Mouse (Mus musculus): ENCODE data around the gene Mymx. TPM values are rescaled to one million over a fixed set of nuclear protein-coding genes. Genes with fewer than 3 reads are reported as not detected.

Gene Mymx
- 1.5 and 1.6 TPM in 2 replicates for polyA plus RNA-seq (2015; fragmentation: Nextera tagmentation; extraction: Ambion mirVana)

- Histone ChIP-seq H3K9ac (replicated peaks) (no peak within 1 kb of the TSS), H3K4me1 (peaks cover 14% of the 10 kb centered on the region), H3K4me3 (replicated peaks) (no peak within 1 kb of the TSS), H3K36me3 (no peaks in the 10 kb centered on the region), H3K27ac (replicated peaks) (no peak within 1 kb of the TSS), H3K4me2 (no peak within 1 kb of the TSS), H3K27me3 (replicated peaks) (peaks cover 30% of the 10 kb centered on the region), H3K9me3 (replicated peaks) (no peaks in the 10 kb centered on the region)
- WGBS, result 39% methylated on average over 6 of the region's 6 CpGs
- ATAC-seq (ENCODE audit: low FRiP score), result no peak
Observed at GRCm38 (mm10) chr17:45601877-45602304, at the start of gene Mymx. Gene Mymx, minus strand, starts transcription at chr17:45602102.

- Histone ChIP-seq H3K9me3 (replicated peaks) (no peaks in the 10 kb centered on the region), H3K4me3 (replicated peaks) (no peak overlapping the region), H3K27ac (replicated peaks) (no peak overlapping the region), H3K27me3 (replicated peaks) (no peaks in the 10 kb centered on the region), H3K4me2 (no peak overlapping the region), H3K9ac (replicated peaks) (no peak overlapping the region), H3K4me1 (0 out of 2 replicates have a peak, but pooled peaks cover 4% of the 10 kb centered on the region), H3K36me3 (no peaks in the 10 kb centered on the region)
- 98% methylated on average over 4 of the region's 4 CpGs for WGBS
- no peak for ATAC-seq (ENCODE audit: low FRiP score)
Observed at GRCm38 (mm10) chr17:45644185-45644584, 42.3 kb upstream of the Mymx start.

DNA sequence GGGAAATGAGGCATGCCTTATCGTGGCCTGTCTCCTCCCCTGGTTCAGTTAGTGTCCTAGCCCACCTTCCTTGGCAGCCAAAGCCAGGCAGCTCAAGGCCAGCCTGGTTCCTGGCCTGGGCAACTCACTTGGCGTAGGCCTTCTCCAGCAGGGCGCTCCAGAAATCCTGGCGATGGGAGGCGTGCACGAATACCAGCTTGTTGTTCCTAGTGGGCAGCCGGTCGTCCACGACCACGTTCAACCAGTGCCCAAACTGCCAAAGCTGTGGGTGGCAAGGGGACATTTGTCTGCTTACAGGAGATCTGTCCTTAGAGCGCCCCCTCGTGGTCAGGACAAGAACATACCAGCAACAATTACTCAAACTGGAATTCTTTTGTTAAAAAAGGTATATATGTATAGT lies 40.8 kb upstream of the Mymx start:
- H3K36me3 ChIP-seq, result no peaks in the 10 kb centered on the region
- no peak overlapping the region for H3K9ac ChIP-seq (replicated peaks)
- no peaks in the 10 kb centered on the region for H3K9me3 ChIP-seq (replicated peaks)
- H3K4me2 ChIP-seq, result no peak overlapping the region
- WGBS, result 26% methylated on average over 12 of the region's 12 CpGs
- H3K4me3 ChIP-seq (replicated peaks), result no peak overlapping the region
- 0 out of 2 replicates have a peak, but pooled peaks cover 4% of the 10 kb centered on the region for H3K4me1 ChIP-seq
- no peak for ATAC-seq (ENCODE audit: low FRiP score)
- no peaks in the 10 kb centered on the region for H3K27me3 ChIP-seq (replicated peaks)
- H3K27ac ChIP-seq (replicated peaks), result no peak overlapping the region

DNA sequence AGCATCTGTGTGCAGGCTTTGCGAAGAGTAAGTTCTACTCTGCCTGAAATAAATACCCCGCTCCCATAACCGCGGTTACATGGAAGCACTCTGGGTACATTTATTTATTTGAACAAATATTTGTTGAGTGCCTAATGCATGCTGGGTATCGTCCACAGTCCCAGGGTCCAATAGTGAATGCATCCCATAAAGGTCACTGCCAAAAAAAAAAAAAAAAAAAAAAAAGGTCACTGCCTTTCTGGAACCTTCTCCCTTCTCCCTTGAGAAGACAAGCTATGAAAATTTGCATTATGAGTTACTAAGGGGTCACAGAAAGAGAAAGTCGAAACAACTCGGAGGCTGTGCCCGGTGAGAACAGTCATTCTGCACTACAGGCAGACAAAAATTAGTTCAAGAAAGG lies 40.1 kb upstream of the Mymx start:
- no peaks in the 10 kb centered on the region for H3K36me3 ChIP-seq
- H3K4me2 ChIP-seq, result no peak overlapping the region
- no peaks in the 10 kb centered on the region for H3K9me3 ChIP-seq (replicated peaks)
- no peak overlapping the region for H3K27ac ChIP-seq (replicated peaks)
- H3K4me3 ChIP-seq (replicated peaks), result no peak overlapping the region
- ATAC-seq (ENCODE audit: low FRiP score), result no peak
- H3K9ac ChIP-seq (replicated peaks), result no peak overlapping the region
- 0 out of 2 replicates have a peak, but pooled peaks cover 4% of the 10 kb centered on the region for H3K4me1 ChIP-seq
- 91% methylated on average over 8 of the region's 8 CpGs for whole genome bisulfite sequencing
- H3K27me3 ChIP-seq (replicated peaks), result no peaks in the 10 kb centered on the region

DNA sequence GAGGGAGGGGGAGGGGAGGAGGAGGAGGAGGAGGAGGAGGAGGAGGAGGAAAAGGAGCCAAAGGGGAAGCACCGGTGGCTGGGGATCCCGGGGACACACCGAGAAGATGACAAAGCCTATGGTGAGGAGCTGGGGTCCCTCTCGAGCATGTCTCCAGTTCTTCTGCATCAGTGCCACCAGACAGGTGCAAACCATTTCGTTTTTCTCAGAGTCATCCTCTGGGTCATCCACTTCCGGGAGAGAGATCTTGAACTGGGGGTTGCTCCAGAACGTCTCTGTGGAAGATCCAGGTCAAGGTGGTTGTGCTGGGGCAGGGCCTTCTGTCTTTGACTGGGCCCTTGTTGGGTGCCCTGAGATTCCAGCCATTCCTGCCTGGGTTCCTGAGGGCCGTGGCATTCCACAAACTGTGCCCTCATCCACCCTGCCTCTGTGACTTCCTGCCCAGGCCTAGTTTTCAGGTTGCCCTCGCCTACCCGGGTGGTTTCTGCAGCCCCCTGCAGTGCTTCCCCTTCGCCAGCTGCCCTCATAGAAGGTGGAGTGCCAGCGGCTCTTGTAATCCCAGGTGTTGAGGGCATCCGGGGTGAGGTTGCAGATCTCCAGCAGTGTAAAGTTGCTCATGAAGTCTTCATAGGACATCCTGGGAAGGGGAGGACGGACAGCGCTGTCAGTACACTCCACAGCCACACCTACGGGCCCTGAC lies 36.8 kb upstream of the Mymx start:
- Histone ChIP-seq H3K4me2 (no peak overlapping the region), H3K36me3 (no peaks in the 10 kb centered on the region), H3K27me3 (replicated peaks) (no peaks in the 10 kb centered on the region), H3K9me3 (replicated peaks) (no peaks in the 10 kb centered on the region), H3K4me3 (replicated peaks) (no peak overlapping the region), H3K4me1 (0 out of 2 replicates have a peak, but pooled peaks cover 4% of the 10 kb centered on the region), H3K9ac (replicated peaks) (no peak overlapping the region), H3K27ac (replicated peaks) (no peak overlapping the region)
- no peak for ATAC-seq (ENCODE audit: low FRiP score)
- WGBS, result 78% methylated on average over 16 of the region's 16 CpGs

- Histone ChIP-seq H3K9me3 (replicated peaks) (no peaks in the 10 kb centered on the region), H3K9ac (replicated peaks) (no peak overlapping the region), H3K27ac (replicated peaks) (no peak overlapping the region), H3K4me2 (no peak overlapping the region), H3K36me3 (no peaks in the 10 kb centered on the region), H3K4me1 (peaks cover 12% of the 10 kb centered on the region), H3K27me3 (replicated peaks) (no peaks in the 10 kb centered on the region; the same call in 1 of the 2 replicates), H3K4me3 (replicated peaks) (no peak overlapping the region)
- 88% methylated on average over 5 of the region's 5 CpGs for WGBS
- ATAC-seq (ENCODE audit: low FRiP score), result no peak
Observed at GRCm38 (mm10) chr17:45634033-45634432, 32.1 kb upstream of the Mymx start.

DNA sequence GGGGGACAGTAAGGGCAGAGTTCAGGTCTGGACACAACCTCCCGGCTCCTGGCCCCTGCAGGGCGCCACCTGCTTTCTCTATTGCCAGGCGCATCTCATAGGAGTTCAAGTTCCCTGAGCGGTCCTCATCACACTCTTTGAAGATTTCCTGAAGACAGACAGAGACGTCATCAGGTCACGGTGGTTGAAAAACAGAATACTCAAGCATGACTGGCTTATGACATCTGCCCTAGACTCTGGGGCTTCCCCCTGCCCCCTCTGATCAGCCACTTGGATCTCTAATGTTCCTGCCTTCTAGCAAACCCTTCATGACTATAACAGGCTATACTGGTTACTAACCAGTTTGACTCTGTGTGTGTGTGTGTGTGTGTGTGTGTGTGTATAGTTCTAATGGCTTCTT lies 30.0 kb upstream of the Mymx start:
- ATAC-seq (ENCODE audit: low FRiP score), result no peak
- Histone ChIP-seq H3K4me2 (no peak overlapping the region), H3K9me3 (replicated peaks) (no peaks in the 10 kb centered on the region), H3K4me3 (replicated peaks) (no peak overlapping the region), H3K9ac (replicated peaks) (no peak overlapping the region), H3K36me3 (no peaks in the 10 kb centered on the region), H3K4me1 (peaks cover 12% of the 10 kb centered on the region), H3K27ac (replicated peaks) (no peak overlapping the region), H3K27me3 (replicated peaks) (no peaks in the 10 kb centered on the region; the same call in 1 of the 2 replicates)
- 78% methylated on average over 6 of the region's 6 CpGs for WGBS

- H3K4me3 ChIP-seq (replicated peaks), result peak overlapping the region; percentile 42
- H3K9me3 ChIP-seq (replicated peaks), result no peaks in the 10 kb centered on the region
- peaks cover 16% of the 10 kb centered on the region for H3K4me1 ChIP-seq
- H3K27me3 ChIP-seq (replicated peaks), result no peaks in the 10 kb centered on the region; the same call in 1 of the 2 replicates
- no peaks in the 10 kb centered on the region for H3K36me3 ChIP-seq
- H3K27ac ChIP-seq (replicated peaks), result peak overlapping the region; percentile 85; the same call in 1 of the 2 replicates
- peak overlapping the region; percentile 82 for H3K4me2 ChIP-seq
- 0 out of 2 replicates have a peak, but pooled peaks have one; percentile 4 for ATAC-seq (ENCODE audit: low FRiP score)
- H3K9ac ChIP-seq (replicated peaks), result no peak overlapping the region
- WGBS, result 53% methylated on average over 3 of the region's 3 CpGs
Observed at GRCm38 (mm10) chr17:45630992-45631391, 29.1 kb upstream of the Mymx start.

DNA sequence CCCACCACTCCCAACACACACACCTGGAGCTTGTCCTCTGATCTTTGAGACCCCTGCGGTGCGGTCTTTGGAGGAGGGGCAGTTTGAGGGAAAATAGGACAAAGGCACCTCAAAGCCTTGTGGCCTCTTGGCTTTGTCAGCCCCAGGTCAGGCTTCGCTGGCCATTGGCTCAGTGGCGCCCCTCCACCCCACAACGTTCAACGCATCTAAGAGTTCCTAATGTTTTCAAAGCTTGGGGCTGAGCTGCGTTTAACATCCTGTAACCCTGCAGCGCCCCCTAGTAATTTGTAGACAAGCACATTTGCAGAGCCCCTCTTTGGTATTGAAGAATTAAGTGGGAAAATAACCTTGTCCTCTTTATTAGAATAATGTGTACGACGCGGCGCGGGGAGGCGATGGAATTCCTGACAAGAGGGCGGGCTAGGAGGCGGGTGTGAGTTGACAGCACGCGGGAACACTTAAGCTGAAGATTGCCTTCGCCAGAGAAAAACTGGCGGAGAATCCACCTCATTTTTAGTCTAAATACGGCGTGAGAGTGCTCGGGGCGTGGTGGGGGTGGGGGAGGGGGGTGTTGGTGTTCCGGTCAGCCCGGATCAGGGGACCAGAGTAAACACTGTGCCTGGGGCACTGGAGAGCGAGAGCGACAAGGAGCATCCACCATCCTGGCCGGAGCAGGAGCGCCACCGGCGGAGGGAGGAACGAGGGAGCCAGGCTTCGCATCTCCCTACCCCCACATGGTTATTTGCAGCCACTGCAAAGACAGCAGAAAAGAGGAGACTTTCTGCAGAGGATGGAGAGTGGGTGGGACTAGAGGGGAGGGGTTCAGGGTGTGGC lies 28.2 kb upstream of the Mymx start:
- Histone ChIP-seq H3K9me3 (replicated peaks) (no peaks in the 10 kb centered on the region), H3K27ac (replicated peaks) (peak overlapping the region; percentile 85), H3K4me2 (peak overlapping the region; percentile 82), H3K27me3 (replicated peaks) (no peaks in the 10 kb centered on the region; the same call in 1 of the 2 replicates), H3K9ac (replicated peaks) (peak overlapping the region; percentile 62), H3K4me3 (replicated peaks) (peak overlapping the region; percentile 42), H3K4me1 (peaks cover 16% of the 10 kb centered on the region), H3K36me3 (no peaks in the 10 kb centered on the region)
- WGBS, result 3% methylated on average over 34 of the region's 34 CpGs
- peak; percentile 90 for ATAC-seq (ENCODE audit: low FRiP score)

DNA sequence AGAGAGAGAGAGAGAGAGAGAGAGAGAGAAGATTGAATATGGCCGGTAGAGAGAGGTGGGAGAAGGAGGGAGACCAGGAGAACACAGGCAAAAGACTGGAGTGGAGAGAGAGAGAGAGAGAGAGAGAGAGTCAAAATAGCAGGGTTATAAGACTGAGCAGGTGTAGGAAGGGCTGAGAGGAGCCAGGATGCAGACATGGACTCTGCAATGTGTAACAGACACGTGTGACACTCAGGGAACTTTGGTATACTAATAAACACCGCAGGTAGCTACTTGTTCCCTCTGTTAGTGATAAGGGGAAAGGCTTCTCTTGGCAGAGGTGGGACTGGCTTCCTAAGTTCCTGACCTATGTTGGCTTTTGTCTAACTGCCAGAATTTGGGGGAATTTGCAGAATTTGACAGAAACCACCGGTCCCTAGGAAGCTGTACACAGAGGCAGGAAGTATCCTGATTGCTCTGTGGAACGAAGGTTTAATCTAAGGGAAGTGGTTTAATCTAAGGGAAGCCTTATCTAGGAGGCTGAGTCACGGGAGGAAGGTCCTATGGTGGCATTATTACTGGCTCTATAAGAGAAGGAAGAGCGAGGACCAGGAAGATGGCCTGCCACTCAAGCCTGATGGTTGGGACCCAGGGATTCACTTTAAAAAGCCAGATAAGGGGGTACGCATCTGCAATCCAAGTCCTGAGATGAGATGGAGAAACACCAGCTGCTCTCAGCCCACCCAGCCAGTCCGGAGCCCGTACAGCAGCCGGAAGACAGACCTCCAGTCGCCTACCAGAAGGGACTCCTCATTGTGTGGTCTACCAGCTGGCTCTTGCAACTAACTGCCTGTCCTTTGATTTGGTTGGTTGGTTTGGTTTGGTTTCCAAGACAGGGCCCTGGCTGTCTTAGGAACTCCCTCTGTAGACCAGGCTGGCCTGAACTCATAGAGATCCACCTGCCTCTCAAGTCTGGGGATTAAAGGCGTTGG lies 27.3 kb upstream of the Mymx start:
- ATAC-seq (ENCODE audit: low FRiP score), result no peak
- Histone ChIP-seq H3K4me3 (replicated peaks) (peak overlapping the region; percentile 42), H3K4me2 (peak overlapping the region; percentile 82), H3K4me1 (peaks cover 16% of the 10 kb centered on the region), H3K36me3 (no peaks in the 10 kb centered on the region), H3K27ac (replicated peaks) (peak overlapping the region; percentile 85), H3K9me3 (replicated peaks) (no peaks in the 10 kb centered on the region), H3K27me3 (replicated peaks) (no peaks in the 10 kb centered on the region; the same call in 1 of the 2 replicates), H3K9ac (replicated peaks) (peak overlapping the region; percentile 62; the same call in 1 of the 2 replicates)
- 71% methylated on average over 13 of the region's 13 CpGs for WGBS

DNA sequence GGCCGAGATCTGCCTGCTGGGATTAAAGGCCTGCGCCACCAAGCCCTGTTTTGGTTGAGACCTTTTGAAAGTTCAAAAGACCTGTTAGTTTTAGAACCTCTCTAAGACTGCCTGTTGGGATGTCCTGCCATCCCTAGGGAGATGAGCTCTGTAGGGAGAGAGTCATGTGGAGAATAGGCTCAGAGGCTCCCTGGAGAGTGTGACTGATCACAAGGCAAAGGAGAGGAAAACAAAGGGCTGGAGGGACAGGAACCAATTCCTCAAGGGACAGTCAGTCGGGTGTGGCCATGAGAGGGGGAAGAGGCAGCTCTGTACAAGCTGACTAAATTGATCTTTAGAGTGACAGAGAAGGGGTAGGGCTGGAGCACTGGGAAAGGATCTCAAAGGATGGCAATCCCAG lies 26.3 kb upstream of the Mymx start:
- Histone ChIP-seq H3K4me1 (peaks cover 16% of the 10 kb centered on the region), H3K9me3 (replicated peaks) (no peaks in the 10 kb centered on the region), H3K9ac (replicated peaks) (no peak overlapping the region), H3K27ac (replicated peaks) (no peak overlapping the region), H3K4me2 (no peak overlapping the region), H3K36me3 (no peaks in the 10 kb centered on the region), H3K27me3 (replicated peaks) (no peaks in the 10 kb centered on the region; the same call in 1 of the 2 replicates), H3K4me3 (replicated peaks) (no peak overlapping the region)
- no peak for ATAC-seq (ENCODE audit: low FRiP score)
- WGBS, result 45% methylated on average over 3 of the region's 3 CpGs
